Mouse (Mus musculus): ENCODE data around the gene Atg13. TPM values are rescaled to one million over a fixed set of nuclear protein-coding genes. Genes with fewer than 3 reads are reported as not detected.

Atg13 gene
- total RNA-seq, 1 experiment, result 18.7 TPM

GRCm38 (mm10) chr2:91659657-91660056, 50.7 kb downstream of the Atg13 start:
- peaks cover 6% of the 10 kb centered on the region for H3K36me3 ChIP-seq (ENCODE audit: control insufficient read depth, insufficient read depth, low read length, poor library complexity, severe bottlenecking)
- peaks cover 2 to 6% of the 10 kb centered on the region in 2 experiments; a peak in 1 of 4 replicates for H3K4me1 ChIP-seq (ENCODE audit: control insufficient read depth in 2 of 2, insufficient read depth in 2 of 2, low read length in 2 of 2, poor library complexity in 1 of 2)
- no peak overlapping the region for H3K27ac ChIP-seq (ENCODE audit: insufficient read depth, low read depth, low read length, poor library complexity, severe bottlenecking)
- H3K9ac ChIP-seq (ENCODE audit: insufficient read depth, low read depth, low read length, poor library complexity, severe bottlenecking), result no peak overlapping the region
- in situ Hi-C loops (cut with MboI; ENCODE audit: low sequenced_read_pairs in 2 of 2, unreplicated experiment in 2 of 2), result no loop called here
- no peak overlapping the region for H3K4me3 ChIP-seq (ENCODE audit: insufficient read depth in 1 of 2, low read depth in 1 of 2, low read length in 2 of 2, poor library complexity in 1 of 2, severe bottlenecking in 1 of 2)
- TF ChIP-seq ZC3H11A (IDR thresholded peaks at IDR 0.05; ENCODE audit: borderline replicate concordance, low read depth, low read length) (no peak), HCFC1 (IDR thresholded peaks at IDR 0.05; ENCODE audit: borderline replicate concordance, insufficient read depth, low read length) (no peak), MAFK (IDR thresholded peaks at IDR 0.05; ENCODE audit: insufficient read depth, low read depth, low read length) (no peak), CHD2 (IDR thresholded peaks at IDR 0.05; ENCODE audit: low read depth, low read length) (no peak), ZNF384 (IDR thresholded peaks at IDR 0.05; ENCODE audit: low read depth, low read length) (no peak)
- H3K9me3 ChIP-seq (ENCODE audit: control insufficient read depth, insufficient read depth, low read depth, low read length), result no peaks in the 10 kb centered on the region
- DNase-seq (ENCODE audit: low read depth, low spot score), result no peak

- H3K4me1 ChIP-seq (ENCODE audit: control insufficient read depth in 2 of 2, insufficient read depth in 2 of 2, low read length in 2 of 2, poor library complexity in 1 of 2), result peaks cover 2 to 6% of the 10 kb centered on the region in 2 experiments; a peak in 1 of 4 replicates
- DNase-seq (ENCODE audit: low read depth, low spot score), result peak; percentile 60
- peaks cover 12% of the 10 kb centered on the region for H3K36me3 ChIP-seq (ENCODE audit: control insufficient read depth, insufficient read depth, low read length, poor library complexity, severe bottlenecking)
- TF ChIP-seq ZC3H11A (IDR thresholded peaks at IDR 0.05; ENCODE audit: borderline replicate concordance, low read depth, low read length) (no peak), MAFK (IDR thresholded peaks at IDR 0.05; ENCODE audit: insufficient read depth, low read depth, low read length) (no peak)
- H3K9ac ChIP-seq (ENCODE audit: insufficient read depth, low read depth, low read length, poor library complexity, severe bottlenecking), result no peak overlapping the region
- H3K4me3 ChIP-seq (ENCODE audit: insufficient read depth in 1 of 2, low read depth in 1 of 2, low read length in 2 of 2, poor library complexity in 1 of 2, severe bottlenecking in 1 of 2), result no peak overlapping the region
- in situ Hi-C loops (cut with MboI; ENCODE audit: low sequenced_read_pairs in 2 of 2, unreplicated experiment in 2 of 2), result no loop called here
- H3K9me3 ChIP-seq (ENCODE audit: control insufficient read depth, insufficient read depth, low read depth, low read length), result no peaks in the 10 kb centered on the region
- no peak overlapping the region for H3K27ac ChIP-seq (ENCODE audit: insufficient read depth, low read depth, low read length, poor library complexity, severe bottlenecking)
Measured at GRCm38 (mm10) chr2:91656774-91657173, 53.6 kb downstream of the Atg13 start.

DNA sequence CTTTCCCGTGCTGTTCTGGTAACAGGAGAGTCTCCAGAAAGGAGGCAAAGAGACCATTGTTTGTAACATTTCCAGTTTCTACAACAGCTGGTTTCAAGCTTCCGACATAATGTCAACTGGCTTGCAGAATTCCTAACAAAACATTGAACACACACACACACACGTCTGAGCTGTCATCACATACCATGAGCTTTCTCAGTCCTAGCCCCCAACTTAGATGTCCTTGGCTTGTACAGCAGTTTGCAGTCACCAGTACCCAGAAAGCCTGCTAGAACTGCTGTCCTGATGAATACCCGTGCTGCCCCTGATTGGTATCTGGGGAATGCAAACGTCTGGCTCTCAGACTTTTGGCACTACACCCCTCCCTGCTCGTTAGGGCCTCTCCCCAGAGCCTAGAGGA, 54.5 kb downstream of the Atg13 start:
- no peak for TF ChIP-seq HCFC1 (IDR thresholded peaks at IDR 0.05; ENCODE audit: borderline replicate concordance, insufficient read depth, low read length)
- TF ChIP-seq MAFK (IDR thresholded peaks at IDR 0.05; ENCODE audit: insufficient read depth, low read depth, low read length), result no peak
- TF ChIP-seq ZC3H11A (IDR thresholded peaks at IDR 0.05; ENCODE audit: borderline replicate concordance, low read depth, low read length), result no peak
- TF ChIP-seq CHD2 (IDR thresholded peaks at IDR 0.05; ENCODE audit: low read depth, low read length), result no peak
- TF ChIP-seq ZNF384 (IDR thresholded peaks at IDR 0.05; ENCODE audit: low read depth, low read length), result no peak
- DNase-seq (ENCODE audit: low read depth, low spot score), result no peak
- Histone ChIP-seq H3K36me3 (ENCODE audit: control insufficient read depth, insufficient read depth, low read length, poor library complexity, severe bottlenecking) (peaks cover 12% of the 10 kb centered on the region), H3K9ac (ENCODE audit: insufficient read depth, low read depth, low read length, poor library complexity, severe bottlenecking) (no peak overlapping the region), H3K27ac (ENCODE audit: insufficient read depth, low read depth, low read length, poor library complexity, severe bottlenecking) (no peak overlapping the region), H3K9me3 (ENCODE audit: control insufficient read depth, insufficient read depth, low read depth, low read length) (no peaks in the 10 kb centered on the region), H3K4me3 (ENCODE audit: insufficient read depth in 1 of 2, low read depth in 1 of 2, low read length in 2 of 2, poor library complexity in 1 of 2, severe bottlenecking in 1 of 2) (no peak overlapping the region), H3K4me1 (ENCODE audit: control insufficient read depth in 2 of 2, insufficient read depth in 2 of 2, low read length in 2 of 2, poor library complexity in 1 of 2) (peaks cover 2 to 6% of the 10 kb centered on the region in 2 experiments; a peak in 1 of 4 replicates)
- in situ Hi-C loops (cut with MboI; ENCODE audit: low sequenced_read_pairs in 2 of 2, unreplicated experiment in 2 of 2), result no loop called here

- no peak overlapping the region for H3K4me3 ChIP-seq (ENCODE audit: insufficient read depth in 1 of 2, low read depth in 1 of 2, low read length in 2 of 2, poor library complexity in 1 of 2, severe bottlenecking in 1 of 2)
- H3K27ac ChIP-seq (ENCODE audit: insufficient read depth, low read depth, low read length, poor library complexity, severe bottlenecking), result no peak overlapping the region
- in situ Hi-C loops (cut with MboI; ENCODE audit: low sequenced_read_pairs in 2 of 2, unreplicated experiment in 2 of 2), result no loop called here
- H3K4me1 ChIP-seq (ENCODE audit: control insufficient read depth in 2 of 2, insufficient read depth in 2 of 2, low read length in 2 of 2, poor library complexity in 1 of 2), result peaks cover 2 to 6% of the 10 kb centered on the region in 2 experiments; a peak in 1 of 4 replicates
- H3K9me3 ChIP-seq (ENCODE audit: control insufficient read depth, insufficient read depth, low read depth, low read length), result no peaks in the 10 kb centered on the region
- peaks cover 12% of the 10 kb centered on the region for H3K36me3 ChIP-seq (ENCODE audit: control insufficient read depth, insufficient read depth, low read length, poor library complexity, severe bottlenecking)
- no peak for DNase-seq (ENCODE audit: low read depth, low spot score)
- TF ChIP-seq CHD2 (IDR thresholded peaks at IDR 0.05; ENCODE audit: low read depth, low read length), result no peak
- H3K9ac ChIP-seq (ENCODE audit: insufficient read depth, low read depth, low read length, poor library complexity, severe bottlenecking), result no peak overlapping the region
Measured at GRCm38 (mm10) chr2:91655388-91655787, 55.0 kb downstream of the Atg13 start.

DNA sequence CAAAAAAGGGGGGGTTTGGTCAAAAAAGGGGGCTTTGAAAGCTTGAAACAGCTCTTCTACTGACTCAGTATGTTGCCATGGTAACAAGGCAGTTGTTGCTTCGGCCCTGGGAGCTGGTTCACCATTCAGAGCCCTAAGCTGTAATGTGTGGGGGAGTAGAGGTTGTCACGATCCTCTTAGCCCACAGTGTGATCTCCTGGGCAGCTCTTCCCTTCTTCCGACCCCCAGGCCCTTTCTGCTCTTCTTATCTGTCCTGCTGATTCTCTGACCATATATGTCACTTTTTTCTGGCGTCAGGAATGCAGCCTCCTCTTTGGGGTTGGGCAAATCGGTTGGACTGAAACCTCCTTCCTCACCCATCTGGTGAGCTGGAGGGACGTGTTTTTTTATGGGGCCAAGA, 57.5 kb downstream of the Atg13 start:
- TF ChIP-seq CHD2 (IDR thresholded peaks at IDR 0.05; ENCODE audit: low read depth, low read length) (no peak), ZC3H11A (IDR thresholded peaks at IDR 0.05; ENCODE audit: borderline replicate concordance, low read depth, low read length) (no peak), MAFK (IDR thresholded peaks at IDR 0.05; ENCODE audit: insufficient read depth, low read depth, low read length) (no peak), HCFC1 (IDR thresholded peaks at IDR 0.05; ENCODE audit: borderline replicate concordance, insufficient read depth, low read length) (no peak), ZNF384 (IDR thresholded peaks at IDR 0.05; ENCODE audit: low read depth, low read length) (no peak)
- Histone ChIP-seq H3K9me3 (ENCODE audit: control insufficient read depth, insufficient read depth, low read depth, low read length) (no peaks in the 10 kb centered on the region), H3K4me3 (ENCODE audit: insufficient read depth in 1 of 2, low read depth in 1 of 2, low read length in 2 of 2, poor library complexity in 1 of 2, severe bottlenecking in 1 of 2) (no peak overlapping the region), H3K36me3 (ENCODE audit: control insufficient read depth, insufficient read depth, low read length, poor library complexity, severe bottlenecking) (peaks cover 13% of the 10 kb centered on the region), H3K9ac (ENCODE audit: insufficient read depth, low read depth, low read length, poor library complexity, severe bottlenecking) (no peak overlapping the region), H3K4me1 (ENCODE audit: control insufficient read depth in 2 of 2, insufficient read depth in 2 of 2, low read length in 2 of 2, poor library complexity in 1 of 2) (peaks cover 2 to 6% of the 10 kb centered on the region in 2 experiments; a peak in 1 of 4 replicates), H3K27ac (ENCODE audit: insufficient read depth, low read depth, low read length, poor library complexity, severe bottlenecking) (no peak overlapping the region)
- in situ Hi-C loops (cut with MboI; ENCODE audit: low sequenced_read_pairs in 2 of 2, unreplicated experiment in 2 of 2), result no loop called here
- no peak for DNase-seq (ENCODE audit: low read depth, low spot score)
